Mouse (Mus musculus): ENCODE measurements around the gene Vamp1.
A peak's percentile ranks its signal among the peaks of the same experiment; 100 is the strongest.

The Vamp1 gene

DNA sequence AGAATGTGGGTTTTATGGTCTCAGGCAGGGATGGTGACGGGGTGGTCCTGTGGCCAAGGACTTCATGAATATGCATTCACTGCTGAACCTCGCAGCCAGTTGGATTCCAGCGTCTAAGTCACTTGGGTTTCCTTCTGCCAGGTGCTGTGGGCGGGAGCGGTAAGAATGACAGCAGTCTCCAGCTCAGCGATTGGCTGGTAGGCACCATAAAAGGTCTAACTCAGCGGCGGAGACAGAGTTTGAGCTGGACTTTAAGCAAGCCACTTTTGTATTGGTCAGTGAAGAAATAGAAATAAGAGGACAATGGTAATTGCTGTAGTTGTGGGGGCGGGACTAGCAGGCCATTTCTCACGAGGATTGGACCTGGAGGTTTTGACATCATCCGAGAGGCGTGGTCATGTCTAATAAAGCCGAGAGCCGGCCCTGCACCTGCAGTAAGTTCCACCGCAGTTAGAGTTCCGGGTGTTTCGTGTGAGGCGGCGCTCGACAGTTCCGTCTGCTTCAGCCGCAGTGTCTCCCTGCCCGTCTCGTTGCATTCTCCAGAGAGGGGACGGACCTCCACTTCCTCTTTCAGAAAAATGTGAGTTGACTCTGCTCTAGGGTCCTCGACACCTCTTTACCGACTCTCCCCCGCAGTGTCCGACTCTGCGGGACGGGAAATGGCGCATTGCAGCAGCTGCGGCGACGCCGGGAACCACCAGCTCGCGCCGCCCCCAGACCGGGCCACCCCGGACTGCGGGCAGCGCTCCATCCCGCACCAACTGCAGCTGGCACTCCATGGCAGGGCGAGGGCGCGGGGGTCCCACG, at the start of gene Vamp1:
TSS of gene Vamp1 (plus strand) at position 404 of the 807 bp plus-strand sequence.
- DNase-seq (ENCODE audit: low read depth, low spot score): peak; percentile 95

DNA sequence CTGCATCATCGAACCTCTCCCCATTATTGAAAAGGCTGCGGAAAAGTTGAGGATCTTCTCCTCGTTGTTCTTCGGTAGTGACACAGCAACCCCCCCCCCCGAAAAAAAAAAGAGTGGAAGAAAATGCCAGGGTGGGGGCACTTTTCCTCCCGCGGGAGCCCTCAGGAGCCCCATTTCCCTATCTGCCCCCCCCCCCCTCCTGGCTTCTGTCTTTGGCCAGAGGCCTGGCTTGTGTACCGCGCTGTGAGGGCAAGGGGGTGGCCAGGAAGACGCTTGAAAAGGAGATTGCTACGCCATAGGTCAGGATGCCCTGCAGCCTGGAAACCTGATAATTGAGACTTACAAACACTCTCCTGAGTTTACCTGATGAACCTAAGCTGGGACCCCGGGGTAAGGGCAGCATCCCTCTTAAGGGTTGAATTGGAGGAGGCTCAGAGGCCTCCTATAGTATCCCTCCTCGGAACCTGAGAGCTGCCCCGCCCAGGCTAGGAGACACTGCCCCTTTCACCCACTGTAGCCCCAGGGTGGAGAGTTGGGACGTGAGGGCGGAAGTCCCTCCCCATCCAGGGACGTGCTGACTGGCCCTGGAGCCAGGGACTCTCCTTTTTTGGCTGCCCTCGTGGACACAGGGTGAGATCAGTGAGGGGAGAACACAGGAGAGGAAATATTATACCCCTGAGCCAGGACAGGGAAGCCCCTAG, 49.1 kb upstream of the Vamp1 start, which contains the start of gene Gapdh:
TSS of gene Gapdh (minus strand) at position 417 of the 701 bp plus-strand sequence.
- DNase-seq (ENCODE audit: low read depth, low spot score): peak; percentile 96

DNA sequence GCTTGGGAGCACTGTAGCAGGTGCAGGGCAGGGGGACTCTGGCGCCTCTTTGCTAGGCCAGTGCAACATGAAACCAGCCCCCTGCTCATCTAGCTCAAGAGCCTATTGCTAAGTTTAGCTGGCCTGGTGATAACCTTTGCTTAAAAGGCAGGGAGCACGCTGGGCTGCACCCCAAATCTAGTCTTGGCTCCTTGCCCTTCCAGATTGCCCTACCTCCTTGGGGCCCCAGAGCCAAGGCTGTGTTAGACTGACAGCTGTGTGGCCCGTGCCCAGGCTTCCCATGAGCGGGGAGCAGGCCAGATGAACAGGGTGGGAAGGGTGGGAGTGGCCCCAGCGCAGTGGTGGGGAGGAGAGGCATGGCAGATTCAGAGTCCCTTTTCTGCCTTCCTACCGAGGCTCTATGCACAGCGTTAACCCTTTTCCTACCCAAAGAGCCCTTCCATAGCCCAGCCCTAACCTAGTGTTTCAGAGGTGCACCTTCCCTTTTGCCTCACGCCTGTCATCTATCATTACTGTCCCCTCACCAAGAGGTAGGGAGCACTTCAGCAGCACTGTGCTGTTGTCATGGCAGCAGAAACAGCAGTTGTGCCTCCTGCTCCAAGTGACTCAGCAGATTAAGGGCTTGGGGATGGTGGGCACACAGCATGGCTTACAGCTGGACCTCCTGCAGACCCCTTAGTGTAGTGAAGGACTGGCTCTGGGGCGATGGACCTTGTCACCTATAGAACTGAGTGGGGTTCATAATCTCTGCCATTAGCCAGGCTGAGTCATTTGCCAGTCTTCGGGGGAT, 48.3 kb upstream of the Vamp1 start:
- DNase-seq (ENCODE audit: low read depth, low spot score): peak; percentile 97

GRCm38 (mm10) chr6:125168086-125168485, 47.3 kb upstream of the Vamp1 start:
- DNase-seq (ENCODE audit: low read depth, low spot score): no peak

DNA sequence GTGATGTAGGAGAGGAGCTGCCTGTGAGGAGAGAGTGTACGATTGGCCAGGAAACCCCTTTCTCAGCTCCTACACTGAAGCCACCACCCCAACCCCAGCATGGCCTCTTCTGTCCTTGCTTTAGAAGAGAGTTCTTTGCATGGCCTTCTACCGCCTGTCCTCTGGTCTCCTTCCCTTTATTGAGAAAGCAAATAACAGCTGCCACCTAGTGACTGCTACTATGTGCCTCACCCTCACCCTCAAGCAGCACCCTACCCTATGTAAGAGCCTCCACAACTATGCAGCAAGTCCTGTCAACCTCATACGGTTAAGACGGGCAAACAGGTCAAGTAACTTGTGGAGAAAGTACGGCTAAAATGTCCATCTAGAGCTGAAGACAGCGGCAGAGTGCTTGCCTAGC, 45.2 kb upstream of the Vamp1 start:
- DNase-seq (ENCODE audit: low read depth, low spot score): no peak

GRCm38 (mm10) chr6:125172474-125172873, 42.9 kb upstream of the Vamp1 start:
- DNase-seq (ENCODE audit: low read depth, low spot score): no peak

DNA sequence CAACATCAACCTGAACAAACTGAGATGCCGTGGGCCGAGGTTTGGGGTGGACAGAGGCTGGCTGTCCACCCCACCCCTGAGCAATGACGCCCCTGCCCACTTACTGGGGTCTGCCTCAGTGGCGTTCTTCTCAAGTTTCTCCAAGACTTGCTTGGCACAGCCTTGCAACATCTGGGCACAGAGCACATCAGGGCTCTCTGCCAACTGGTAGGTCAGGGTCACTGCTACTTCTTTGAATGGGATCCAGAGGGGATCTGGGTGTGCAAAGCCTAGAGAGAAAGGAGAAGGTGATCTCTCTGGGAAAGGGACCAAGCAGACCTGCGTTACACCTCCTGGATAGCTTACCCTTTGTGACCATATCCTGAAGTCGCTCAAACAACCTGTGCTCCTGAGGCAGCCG, 42.1 kb upstream of the Vamp1 start:
- no peak for DNase-seq (ENCODE audit: low read depth, low spot score)

DNA sequence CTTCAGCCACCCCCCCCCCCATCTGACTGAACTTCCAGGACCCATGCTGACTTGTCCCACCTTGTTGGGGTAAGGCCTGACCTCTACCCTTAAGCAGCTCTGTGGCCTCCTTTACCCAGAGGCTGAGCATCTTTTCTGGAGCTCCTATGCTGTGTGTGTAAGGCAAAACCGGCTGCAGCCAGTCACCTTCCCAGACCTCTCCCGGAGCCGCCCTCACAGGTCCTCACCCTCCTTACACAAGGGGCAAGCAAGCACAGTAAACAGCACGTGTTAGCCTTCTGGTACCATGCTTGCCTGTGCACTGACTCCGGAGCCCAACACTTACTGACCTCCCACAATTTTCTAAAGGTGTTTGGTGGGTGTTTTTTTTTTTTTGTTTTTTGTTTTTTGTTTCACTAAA, 39.9 kb upstream of the Vamp1 start:
- DNase-seq (ENCODE audit: low read depth, low spot score): no peak

DNA sequence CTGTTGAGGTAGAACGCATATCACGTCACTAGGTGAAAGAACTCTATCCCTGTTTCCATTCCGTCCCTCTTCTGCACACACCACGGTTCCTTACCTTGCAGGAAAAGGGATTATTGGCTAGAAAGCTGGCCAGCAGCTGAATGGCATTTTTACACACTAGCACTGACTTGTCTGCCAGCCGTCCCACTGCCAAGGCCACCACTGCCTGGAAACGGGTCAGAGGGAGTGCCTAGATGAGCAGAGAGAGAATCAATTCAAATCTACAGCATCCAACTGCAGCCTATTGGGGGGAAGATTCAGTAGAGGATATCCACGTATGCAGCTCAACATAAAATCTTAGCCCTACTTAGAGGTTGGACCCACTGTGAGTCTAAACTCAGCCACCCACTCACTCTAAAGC, 35.8 kb upstream of the Vamp1 start:
- DNase-seq (ENCODE audit: low read depth, low spot score): no peak

DNA sequence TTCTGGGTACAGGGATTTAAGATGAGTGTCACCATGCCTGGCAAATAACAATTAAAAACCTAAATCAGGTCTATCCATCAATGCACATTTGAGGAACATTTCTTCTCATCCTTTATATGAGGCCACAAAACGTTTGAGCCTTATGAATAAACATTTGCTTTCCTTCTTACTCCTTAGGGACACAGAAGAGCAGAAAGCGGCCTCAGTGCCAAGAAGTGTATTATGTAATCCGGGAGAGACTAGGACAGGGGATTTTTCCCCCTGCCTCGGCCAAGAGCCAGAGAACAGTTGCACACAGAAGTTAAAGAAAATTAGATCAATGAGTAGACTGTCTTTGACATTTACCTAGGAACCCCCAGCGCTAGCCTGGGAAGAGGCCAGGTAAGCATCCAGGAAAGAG, 33.2 kb upstream of the Vamp1 start:
- no peak for DNase-seq (ENCODE audit: low read depth, low spot score)

GRCm38 (mm10) chr6:125186203-125186602, 29.1 kb upstream of the Vamp1 start:
- DNase-seq (ENCODE audit: low read depth, low spot score): no peak

GRCm38 (mm10) chr6:125190816-125191215, 24.5 kb upstream of the Vamp1 start:
- no peak for DNase-seq (ENCODE audit: low read depth, low spot score)

- DNase-seq (ENCODE audit: low read depth, low spot score): peak; percentile 94
Observed at GRCm38 (mm10) chr6:125191332-125192015, 23.9 kb upstream of the Vamp1 start, which contains the start of the genes Ncapd2 and Mrpl51. Ncapd2 (minus strand) TSS chr6:125191701. Mrpl51 (plus strand) TSS chr6:125191801.

DNA sequence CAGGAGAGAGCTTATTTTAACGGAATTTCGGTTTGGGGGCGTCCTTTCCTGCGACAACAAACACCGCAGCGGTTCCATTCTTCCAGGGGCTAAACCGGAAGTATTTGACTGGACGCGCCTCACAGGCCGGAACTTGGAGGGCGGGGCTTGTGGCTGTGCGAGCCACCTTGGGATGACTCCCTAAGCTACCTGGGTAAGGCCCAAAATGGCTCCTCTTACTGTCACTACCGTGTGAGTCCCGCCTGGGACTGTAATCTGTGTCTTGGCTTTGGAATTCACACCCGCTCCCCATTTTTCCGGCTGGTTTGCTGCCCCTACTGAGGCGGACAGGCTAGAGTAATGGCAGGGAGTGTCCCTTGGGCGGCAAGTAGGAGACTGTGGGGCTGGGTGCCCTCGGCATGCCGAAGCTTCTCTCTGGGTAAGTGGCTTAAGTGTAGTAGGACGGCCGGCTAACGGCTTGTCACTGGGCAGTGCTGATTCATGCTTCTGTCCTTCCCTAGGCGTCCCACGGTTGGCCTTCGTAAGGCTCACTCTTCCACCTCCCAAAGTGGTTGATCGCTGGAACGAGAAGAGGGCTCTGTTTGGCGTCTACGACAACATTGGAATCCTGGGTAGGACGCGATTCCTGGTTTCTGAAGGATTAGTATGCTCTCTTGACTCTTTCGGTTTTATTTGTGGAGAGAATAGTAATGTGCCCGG, 23.2 kb upstream of the Vamp1 start:
- peak; percentile 90 for DNase-seq (ENCODE audit: low read depth, low spot score)

- no peak for DNase-seq (ENCODE audit: low read depth, low spot score)
Observed at GRCm38 (mm10) chr6:125192841-125193240, 22.5 kb upstream of the Vamp1 start.

DNA sequence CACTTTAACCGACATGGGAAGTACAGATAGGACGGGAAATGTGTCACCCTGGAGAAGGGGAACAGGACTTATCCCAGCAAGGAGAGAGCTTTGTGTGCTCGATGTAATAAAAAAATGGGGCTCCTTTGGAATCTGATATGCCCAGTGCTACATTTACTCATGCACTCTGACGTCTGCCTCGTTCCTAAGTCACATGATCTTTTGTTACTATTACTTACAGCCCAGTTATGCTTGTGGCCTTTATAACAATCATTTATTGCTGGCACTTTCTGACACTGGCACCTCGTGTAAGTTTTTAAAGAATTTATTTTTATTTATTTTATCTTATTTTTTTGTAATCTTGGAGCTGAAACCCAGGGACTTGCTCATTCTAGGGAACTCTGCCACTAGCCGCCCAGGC, 22.0 kb upstream of the Vamp1 start:
- DNase-seq (ENCODE audit: low read depth, low spot score): no peak

- no peak for DNase-seq (ENCODE audit: low read depth, low spot score)
Observed at GRCm38 (mm10) chr6:125195541-125196075, 19.7 kb upstream of the Vamp1 start.

DNA sequence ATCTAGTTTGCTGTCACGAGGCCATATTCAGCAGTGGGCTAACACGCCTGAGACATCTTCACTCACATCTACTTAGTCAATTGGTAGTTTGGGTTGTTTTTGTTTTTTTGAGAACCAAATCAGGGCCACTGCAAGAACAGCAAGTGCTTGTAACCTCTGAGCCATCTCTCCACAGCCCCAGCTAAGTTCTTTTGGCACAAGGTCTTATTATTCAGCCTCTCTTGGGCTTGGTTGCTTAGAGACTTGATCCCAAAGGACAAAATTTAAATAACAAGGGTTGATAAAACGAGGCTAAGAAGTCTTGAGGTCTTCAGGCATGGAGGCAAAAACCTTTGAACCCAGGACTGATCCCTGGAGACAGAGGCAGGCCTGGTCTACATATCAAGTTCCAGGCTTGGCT, 19.1 kb upstream of the Vamp1 start:
- DNase-seq (ENCODE audit: low read depth, low spot score): no peak

- no peak for DNase-seq (ENCODE audit: low read depth, low spot score)
Observed at GRCm38 (mm10) chr6:125197166-125197565, 18.2 kb upstream of the Vamp1 start.

DNA sequence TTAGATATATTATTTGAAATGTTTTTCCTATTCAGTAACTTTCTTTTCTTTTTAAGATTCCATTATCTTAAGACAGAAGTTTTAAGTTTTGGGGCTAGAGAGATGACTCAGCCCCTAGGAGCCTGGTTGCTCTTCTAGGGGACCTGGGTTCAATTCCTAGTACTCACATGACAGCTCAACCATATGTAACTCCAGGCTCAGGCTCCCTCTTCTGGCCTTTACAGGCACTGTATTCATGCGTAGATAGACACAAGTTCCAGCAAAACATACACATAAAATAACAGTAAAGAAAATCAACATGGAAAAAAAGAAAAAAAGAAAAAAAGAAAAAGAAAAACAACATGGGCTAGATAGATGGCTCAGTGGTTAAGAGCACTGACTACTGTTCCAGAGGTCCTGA, 4.9 kb upstream of the Vamp1 start:
- DNase-seq (ENCODE audit: low read depth, low spot score): no peak

- DNase-seq (ENCODE audit: low read depth, low spot score): no peak
Observed at GRCm38 (mm10) chr6:125212621-125213020, 2.7 kb upstream of the Vamp1 start.

Data from skeletal muscle tissue, adult 2 months (tissue).